ENCODE assay signal across 10 mouse cellular contexts in the genomic region with DNA sequence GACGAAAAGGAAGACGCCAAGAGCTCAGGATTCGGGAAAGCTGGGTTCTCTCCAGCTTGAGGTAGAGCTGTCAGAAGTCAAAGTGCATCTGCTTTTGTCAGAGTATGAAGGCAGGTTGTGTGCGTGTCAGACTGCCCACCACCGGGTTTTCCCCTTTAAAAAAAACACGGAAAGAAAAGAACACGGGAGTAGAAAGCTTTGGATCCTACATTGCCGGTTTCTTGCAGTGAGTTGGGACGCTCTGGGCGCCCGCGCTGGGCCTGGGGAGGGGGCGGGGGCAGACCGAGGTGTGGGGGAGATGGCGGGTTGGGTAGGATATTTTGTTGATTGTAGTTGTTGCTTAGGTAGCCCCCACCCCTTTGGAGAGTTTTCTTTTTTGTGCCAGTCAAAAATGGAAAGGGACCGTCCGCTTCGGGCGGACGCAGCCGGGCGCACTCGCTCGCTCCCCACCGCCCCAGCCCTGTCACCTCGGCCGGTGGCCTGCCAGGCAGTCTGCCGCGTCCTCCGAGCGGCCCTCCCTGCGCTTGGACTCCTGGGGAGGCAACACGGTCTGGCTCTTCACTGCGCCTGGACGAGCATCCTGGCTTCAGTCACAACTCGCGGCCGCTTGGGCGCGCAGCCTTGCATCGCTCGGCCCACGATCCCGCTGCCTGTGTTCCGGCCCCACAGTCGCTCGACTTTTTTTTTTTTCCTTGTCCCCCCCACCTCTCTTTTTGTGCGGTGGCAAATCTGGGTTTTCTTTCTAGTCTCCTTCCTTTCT. TPM values are rescaled to one million over a fixed set of nuclear protein-coding genes. Genes with fewer than 3 reads are reported as not detected.
DNase-seq lines count a peak whose midpoint lies in the region; ATAC-seq and TF ChIP-seq lines count a peak whose summit lies in the region.
"Had no signal": no experiment of that assay in that cellular context is flagged by ENCODE, and none has a peak within 500 bp of the region (broad histone marks: within the 10 kb centered on the region; RNA-seq: fewer than 3 reads in every experiment).

No protein-coding gene starts in this region.

- H3K9me3 ChIP-seq in heart, embryonic 13.5 days, result no peaks in the 10 kb centered on the region
- H3K9me3 ChIP-seq in hindbrain, embryonic 10.5 days, result 0 out of 2 replicates have a peak, but pooled peaks cover 4% of the 10 kb centered on the region
- no peaks in the 10 kb centered on the region for H3K9me3 ChIP-seq in liver, embryonic 12.5 days (replicated peaks)

- under 1% methylated on average over 48 of the region's 48 CpGs for WGBS in heart, embryonic 13.5 days
- under 1% methylated on average over 48 of the region's 48 CpGs for WGBS in cerebellum, adult 2 months
- under 1% methylated on average over 48 of the region's 48 CpGs for WGBS in hindbrain, embryonic 10.5 days
- 1% methylated on average over 48 of the region's 48 CpGs for WGBS in liver, embryonic 12.5 days (ENCODE audit: insufficient replicate concordance)

- H3K4me1 ChIP-seq in heart, embryonic 13.5 days, result peaks cover 54% of the 10 kb centered on the region
- peaks cover 15% of the 10 kb centered on the region; the same call in 1 of the 2 replicates for H3K4me1 ChIP-seq in cerebellum, adult 2 months (ENCODE audit: control insufficient read depth, insufficient read depth, low read length)
- H3K4me1 ChIP-seq in hindbrain, embryonic 10.5 days (replicated peaks), result peaks cover 61% of the 10 kb centered on the region
- peaks cover 15% of the 10 kb centered on the region for H3K4me1 ChIP-seq in liver, embryonic 12.5 days

- DNase-seq in heart, postnatal 4 days, result no peak
- peak; percentile 78 to 81 for DNase-seq in cerebellum, adult 2 months
- peak; percentile 62 for DNase-seq in hindbrain, embryonic 10.5 days (ENCODE audit: low spot score)
- peak; percentile 49 for DNase-seq in testis, postnatal 10 days (ENCODE audit: low spot score)
- DNase-seq in gastrocnemius, postnatal 25 days, result no peak
- DNase-seq in adrenal gland, adult (ENCODE audit: inconsistent age in 2 of 2, low spot score in 1 of 2), result no peak

- TF ChIP-seq CTCF in cerebellum, adult 2 months (IDR thresholded peaks at IDR 0.05; ENCODE audit: borderline replicate concordance, insufficient read depth, low read depth, low read length), result no peak

- TF ChIP-seq POLR2A in cerebellum, adult 2 months (IDR thresholded peaks at IDR 0.05; ENCODE audit: borderline replicate concordance, insufficient read depth, low read length), result no peak

- no peaks in the 10 kb centered on the region for H3K36me3 ChIP-seq in heart, embryonic 13.5 days
- H3K36me3 ChIP-seq in hindbrain, embryonic 10.5 days, result 0 out of 2 replicates have a peak, but pooled peaks cover 7% of the 10 kb centered on the region
- H3K36me3 ChIP-seq in liver, embryonic 12.5 days, result no peaks in the 10 kb centered on the region
- H3K36me3 ChIP-seq: G1E had no signal

- no peak for ATAC-seq in heart, embryonic 13.5 days (ENCODE audit: extremely low read depth, insufficient number of reproducible peaks, low FRiP score, low TSS enrichment)
- no peak for ATAC-seq in liver, embryonic 12.5 days

- H3K27me3 ChIP-seq in heart, embryonic 13.5 days (replicated peaks), result peaks cover 100% of the 10 kb centered on the region
- no peaks in the 10 kb centered on the region; the same call in 1 of the 2 replicates for H3K27me3 ChIP-seq in cerebellum, adult 2 months (ENCODE audit: control insufficient read depth, insufficient read depth, low read length)
- H3K27me3 ChIP-seq in hindbrain, embryonic 10.5 days (ENCODE audit: insufficient read depth, poor library complexity, severe bottlenecking), result peaks cover 100% of the 10 kb centered on the region
- peaks cover 100% of the 10 kb centered on the region for H3K27me3 ChIP-seq in liver, embryonic 12.5 days (replicated peaks)

- H3K27ac ChIP-seq in heart, embryonic 13.5 days (replicated peaks), result no peak overlapping the region
- peak overlapping the region; percentile 97 for H3K27ac ChIP-seq in cerebellum, adult 2 months (ENCODE audit: insufficient read depth, low read length)
- peak overlapping the region; percentile 77 for H3K27ac ChIP-seq in hindbrain, embryonic 10.5 days
- H3K27ac ChIP-seq in liver, embryonic 12.5 days, result no peak overlapping the region

- peak overlapping the region; percentile 81 for H3K4me2 ChIP-seq in heart, embryonic 13.5 days
- peak overlapping the region; percentile 67 for H3K4me2 ChIP-seq in liver, embryonic 12.5 days

- H3K4me3 ChIP-seq in heart, embryonic 13.5 days, result peak overlapping the region; percentile 57
- H3K4me3 ChIP-seq in cerebellum, adult 2 months (replicated peaks; ENCODE audit: insufficient read depth, low read depth, low read length), result peak overlapping the region; percentile 99
- peak overlapping the region; percentile 65 for H3K4me3 ChIP-seq in hindbrain, embryonic 10.5 days
- H3K4me3 ChIP-seq in liver, embryonic 12.5 days, result peak overlapping the region; percentile 51

- H3K9ac ChIP-seq in heart, embryonic 13.5 days, result peak overlapping the region; percentile 61
- H3K9ac ChIP-seq in liver, embryonic 12.5 days, result no peak overlapping the region

RNA-seq across cellular contexts. Expression of a gene that starts 0.6 kb away (rescaled TPM):
- 0.06 TPM in 1 of 2 replicates, not detected in the other for polyA plus RNA-seq in heart, embryonic 13.5 days (2015; fragmentation: Nextera tagmentation; extraction: Ambion mirVana)
- not detected for total RNA-seq in heart, postnatal 4 days (2021)
- polyA plus RNA-seq in cerebellum, adult 2 months (2012; rRNA removed), result 37.3 and 43.9 TPM in 2 replicates
- 9.8 and 30.5 TPM in 2 replicates for polyA plus RNA-seq in hindbrain, embryonic 10.5 days (2016; fragmentation: Nextera tagmentation; extraction: Ambion mirVana)
- polyA plus RNA-seq in liver, embryonic 12.5 days (2016; fragmentation: Nextera tagmentation; extraction: Ambion mirVana), result not detected in 2 replicates
- not detected for total RNA-seq in gastrocnemius, postnatal 25 days (2021)
- total RNA-seq: liver, adult 2 months had no signal
- polyA plus RNA-seq: G1E; liver, adult 2 months had no signal

RNA-seq across cellular contexts. Expression of a gene that starts 11.4 kb away (rescaled TPM):
- 28.2 and 29.8 TPM in 2 replicates for polyA plus RNA-seq in heart, embryonic 13.5 days (2015; fragmentation: Nextera tagmentation; extraction: Ambion mirVana)
- 10 to 100 TPM; 15.2 to 18.8 TPM for total RNA-seq in heart, postnatal 4 days (2021)
- polyA plus RNA-seq in cerebellum, adult 2 months (2012; rRNA removed), result 14.0 and 14.1 TPM in 2 replicates
- polyA plus RNA-seq in hindbrain, embryonic 10.5 days (2016; fragmentation: Nextera tagmentation; extraction: Ambion mirVana), result 46.8 and 52.1 TPM in 2 replicates
- 59.2 and 59.9 TPM in 2 replicates for polyA plus RNA-seq in liver, embryonic 12.5 days (2016; fragmentation: Nextera tagmentation; extraction: Ambion mirVana)
- total RNA-seq in gastrocnemius, postnatal 25 days (2021), result 10 to 100 TPM; 11.1 to 12.2 TPM

Comparison
In these comparisons a context has a peak if more than half of its experiments do, and no peak if none do; other contexts are left out.
1. H3K27ac ChIP-seq: peak in cerebellum, adult 2 months (single experiment) and hindbrain, embryonic 10.5 days (single experiment); none in heart, embryonic 13.5 days (single experiment) and liver, embryonic 12.5 days (single experiment).
2. DNase-seq: peak in cerebellum, adult 2 months (2 of 2), hindbrain, embryonic 10.5 days (single experiment) and testis, postnatal 10 days (single experiment); none in heart, postnatal 4 days (single experiment), gastrocnemius, postnatal 25 days (single experiment) and adrenal gland, adult (0 of 2).
3. Peak in every context shown above with its lines, with median percentiles within 50 percentile points of each other: H3K4me3 ChIP-seq.